Mouse (Mus musculus): Measurements from ENCODE around the gene Cdk12.

Gene Cdk12

DNA sequence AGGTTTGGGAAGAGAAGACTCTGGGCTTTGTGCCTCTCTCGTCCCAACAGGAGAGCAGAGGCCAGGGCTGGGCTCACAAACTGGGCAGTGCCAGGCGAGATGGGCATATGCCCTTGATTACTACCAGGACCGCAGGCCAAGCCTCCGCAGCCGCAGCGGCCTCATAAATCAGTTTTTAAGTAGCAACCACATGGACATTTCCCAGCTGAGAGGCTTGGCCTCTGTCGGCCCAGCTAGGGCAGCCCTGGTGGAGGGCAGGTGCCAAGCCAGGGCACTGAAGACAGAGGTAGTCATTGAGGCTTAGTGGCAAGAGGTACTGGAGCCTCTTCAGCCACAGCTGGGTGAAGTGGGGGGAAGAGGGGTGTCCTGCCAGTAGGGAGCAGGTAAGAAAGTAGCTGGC lies 114.6 kb downstream of the Cdk12 start:
- no peak for DNase-seq (ENCODE audit: low spot score in 2 of 2)

DNA sequence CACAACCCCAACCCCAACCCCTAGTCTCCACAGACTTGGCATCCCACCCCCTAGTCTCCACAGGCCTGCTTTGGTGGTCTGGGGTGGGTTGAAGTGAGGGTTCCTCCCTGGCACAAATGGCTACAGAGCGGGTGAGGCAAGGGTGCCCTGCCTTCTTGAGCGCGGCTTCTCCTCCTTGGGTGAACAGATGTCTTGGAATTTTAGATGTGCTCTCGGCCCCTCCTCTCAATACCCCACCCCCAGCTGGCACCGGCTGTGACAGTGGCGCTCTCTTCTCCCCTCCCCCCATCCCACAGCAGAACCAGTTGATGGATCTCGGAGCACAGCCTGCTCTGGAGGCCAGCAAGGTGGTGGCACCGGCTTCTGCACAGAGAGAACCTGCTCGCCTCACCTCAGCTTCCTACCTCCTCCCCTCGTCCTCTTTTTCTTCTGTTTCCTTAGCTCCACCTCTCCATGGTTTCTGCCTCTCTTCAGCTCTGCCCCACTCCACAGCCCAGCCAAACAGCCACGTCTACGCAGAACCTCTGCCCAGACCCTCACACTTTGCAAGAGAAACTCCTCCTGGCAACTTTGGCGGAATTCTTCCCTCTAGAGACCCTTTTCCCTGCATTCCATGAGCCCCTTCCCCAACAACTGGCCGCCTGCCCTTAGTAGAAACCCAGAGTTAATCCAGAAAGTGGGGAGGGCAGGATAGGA lies 115.7 kb downstream of the Cdk12 start:
- no peak for DNase-seq (ENCODE audit: low spot score in 2 of 2)

DNA sequence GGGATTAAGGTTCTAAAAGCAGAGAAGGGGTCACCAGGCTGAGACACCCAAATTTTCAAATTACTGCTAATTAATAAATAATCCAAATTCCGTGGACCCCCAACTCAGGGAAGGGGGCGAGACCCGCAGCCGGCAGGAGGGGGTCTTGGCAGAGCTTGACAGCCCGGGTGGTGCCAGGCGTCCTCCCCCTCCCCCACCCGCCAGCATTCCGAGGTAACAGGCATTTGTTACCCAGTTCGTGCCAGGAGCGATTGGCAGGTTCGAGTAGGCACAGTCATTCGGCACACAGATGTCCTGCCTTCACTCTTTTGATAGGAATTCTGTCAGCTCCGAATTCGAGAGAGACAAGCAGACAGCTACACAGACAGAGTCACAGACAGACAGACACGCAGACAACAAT lies 116.3 kb downstream of the Cdk12 start:
- DNase-seq (ENCODE audit: low spot score in 2 of 2) = no peak

DNA sequence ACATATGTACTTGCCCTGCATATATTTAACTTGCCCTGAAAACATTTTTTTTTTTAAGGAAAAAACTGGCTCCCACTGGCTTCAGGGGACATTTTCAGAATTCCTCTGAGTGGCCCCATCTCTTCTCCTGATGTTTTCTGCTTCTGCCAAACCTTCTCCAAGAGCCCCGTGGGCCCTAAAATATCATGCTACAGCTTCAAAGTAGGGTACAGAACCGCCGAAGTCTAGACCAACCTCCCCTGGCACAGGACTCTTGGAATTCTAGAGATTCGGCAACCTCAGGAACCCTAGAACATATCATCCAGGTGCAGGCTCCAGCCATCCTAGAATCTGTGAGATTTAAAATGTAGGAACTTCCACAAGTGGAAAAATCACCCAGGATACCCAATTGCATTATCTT lies 116.7 kb downstream of the Cdk12 start:
- DNase-seq (ENCODE audit: low spot score in 2 of 2) = no peak

DNA sequence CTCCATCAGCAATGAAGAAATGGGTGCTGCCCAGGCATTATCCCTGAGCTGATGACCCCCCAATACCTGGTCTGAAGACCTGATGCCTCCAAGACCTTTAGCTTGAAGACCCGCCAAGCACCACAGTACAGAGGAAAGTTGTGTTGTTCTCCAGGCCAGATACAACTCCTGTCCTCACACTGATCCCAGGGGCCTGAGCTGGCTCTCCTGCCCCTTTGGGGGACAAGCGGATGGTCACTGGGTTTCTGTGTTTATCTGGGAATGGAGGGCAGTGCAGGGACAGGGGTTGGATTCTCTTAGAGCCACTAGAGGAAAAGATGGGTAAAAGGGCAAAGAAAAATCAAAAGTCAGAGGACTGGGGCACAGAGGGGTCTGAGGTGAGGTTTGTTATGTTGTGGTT lies 117.1 kb downstream of the Cdk12 start:
- DNase-seq (ENCODE audit: low spot score in 2 of 2) = no peak

DNA sequence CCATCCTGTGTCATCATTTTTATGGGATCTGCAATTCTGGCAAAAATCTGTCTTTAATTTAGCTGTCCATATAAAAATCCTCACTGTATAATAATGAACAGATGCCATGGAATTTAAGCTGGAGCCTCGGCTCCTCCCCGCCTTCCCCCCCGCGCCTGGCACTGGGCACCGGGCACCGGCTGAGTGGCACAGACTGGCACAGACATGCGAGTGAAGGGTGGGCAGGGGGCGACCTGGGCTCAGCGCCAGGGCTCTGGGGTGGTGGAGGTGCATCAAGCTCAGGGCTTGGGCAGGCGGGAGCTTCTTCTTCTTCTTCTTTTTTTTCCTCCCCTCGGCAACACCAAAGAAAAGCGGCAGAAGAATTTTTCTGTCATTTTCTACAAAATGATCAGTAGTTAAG lies 117.5 kb downstream of the Cdk12 start:
- no peak for DNase-seq (ENCODE audit: low spot score in 2 of 2)

DNA sequence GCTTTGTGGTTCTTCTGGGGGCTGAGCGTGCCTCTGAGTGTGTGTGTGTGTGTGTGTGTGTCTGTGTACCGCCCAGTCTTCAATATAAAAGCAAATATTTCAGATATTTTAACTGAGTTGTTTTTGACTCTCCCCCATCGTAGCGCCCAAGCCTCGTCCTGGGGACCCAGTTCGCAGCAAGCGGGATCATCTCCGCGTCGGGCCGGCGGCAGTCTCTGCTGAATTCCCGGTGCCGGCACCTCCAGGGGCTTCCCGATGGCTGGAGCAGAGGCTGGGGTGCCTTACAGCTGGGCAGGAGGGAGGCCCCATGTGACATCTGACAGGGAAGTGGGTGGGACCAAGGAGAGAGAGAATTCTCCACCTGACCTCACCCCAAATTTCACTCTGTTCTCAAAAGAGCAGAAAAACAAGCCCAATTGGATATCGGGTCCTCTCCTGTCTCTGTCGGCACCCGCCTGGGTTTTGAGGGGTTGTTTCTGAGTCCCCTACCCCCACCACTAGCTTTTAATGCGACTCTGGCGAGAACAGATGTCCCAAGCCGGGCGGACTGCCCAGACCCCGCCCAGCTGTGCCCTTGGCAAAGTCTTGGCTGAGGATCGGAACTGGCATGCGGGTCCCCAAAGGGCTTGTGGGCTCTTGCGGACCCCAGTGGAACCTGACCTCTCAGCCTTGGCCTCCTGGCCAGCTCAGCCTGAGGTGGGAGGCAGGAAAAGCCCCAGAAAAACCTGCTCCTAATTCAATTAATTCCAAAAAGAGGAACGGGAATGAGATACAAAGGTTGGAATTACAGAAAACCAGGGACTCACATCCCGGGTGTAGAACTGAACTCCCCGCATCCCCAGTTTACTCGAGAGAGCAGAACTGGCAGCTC lies 118.2 kb downstream of the Cdk12 start:
- DNase-seq (ENCODE audit: low spot score in 2 of 2) = no peak

DNA sequence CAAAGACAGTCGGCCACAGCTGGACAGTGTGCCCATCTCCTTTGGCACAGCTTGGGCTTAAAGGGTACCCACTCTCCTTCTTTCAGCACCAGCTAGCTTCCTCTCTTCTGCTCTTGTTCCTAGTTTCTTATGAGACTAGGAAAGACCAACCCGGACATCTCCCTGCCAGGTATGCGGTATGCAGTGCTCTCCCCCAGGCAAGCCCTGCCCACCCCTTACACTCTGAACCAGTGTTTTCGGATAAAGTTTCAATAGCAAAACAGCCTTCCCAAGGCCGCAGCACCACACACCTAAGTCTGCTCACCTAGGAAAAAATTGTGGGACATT lies 118.8 kb downstream of the Cdk12 start:
- DNase-seq (ENCODE audit: low spot score in 2 of 2) = no peak

DNA sequence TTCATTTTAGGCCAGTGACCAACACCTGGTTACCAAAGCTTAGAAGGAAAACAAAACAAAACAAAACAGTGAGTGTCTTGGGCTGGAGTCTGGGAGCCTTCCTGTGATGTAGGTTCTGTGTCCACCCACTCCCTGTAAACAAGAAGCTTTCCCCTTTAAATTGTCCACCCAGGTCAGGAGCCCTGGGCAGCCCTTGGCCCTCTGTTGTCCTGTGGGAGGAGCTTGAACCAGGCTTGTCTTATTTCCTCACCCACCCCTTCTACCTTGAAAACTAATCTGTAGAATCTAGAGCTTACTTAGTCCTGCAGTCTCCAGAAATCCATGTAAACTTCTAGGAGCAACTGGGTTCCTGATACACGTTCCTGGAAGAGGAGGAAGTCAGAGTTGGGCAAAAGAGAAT lies 119.3 kb downstream of the Cdk12 start:
- no peak for DNase-seq (ENCODE audit: low spot score in 2 of 2)

DNA sequence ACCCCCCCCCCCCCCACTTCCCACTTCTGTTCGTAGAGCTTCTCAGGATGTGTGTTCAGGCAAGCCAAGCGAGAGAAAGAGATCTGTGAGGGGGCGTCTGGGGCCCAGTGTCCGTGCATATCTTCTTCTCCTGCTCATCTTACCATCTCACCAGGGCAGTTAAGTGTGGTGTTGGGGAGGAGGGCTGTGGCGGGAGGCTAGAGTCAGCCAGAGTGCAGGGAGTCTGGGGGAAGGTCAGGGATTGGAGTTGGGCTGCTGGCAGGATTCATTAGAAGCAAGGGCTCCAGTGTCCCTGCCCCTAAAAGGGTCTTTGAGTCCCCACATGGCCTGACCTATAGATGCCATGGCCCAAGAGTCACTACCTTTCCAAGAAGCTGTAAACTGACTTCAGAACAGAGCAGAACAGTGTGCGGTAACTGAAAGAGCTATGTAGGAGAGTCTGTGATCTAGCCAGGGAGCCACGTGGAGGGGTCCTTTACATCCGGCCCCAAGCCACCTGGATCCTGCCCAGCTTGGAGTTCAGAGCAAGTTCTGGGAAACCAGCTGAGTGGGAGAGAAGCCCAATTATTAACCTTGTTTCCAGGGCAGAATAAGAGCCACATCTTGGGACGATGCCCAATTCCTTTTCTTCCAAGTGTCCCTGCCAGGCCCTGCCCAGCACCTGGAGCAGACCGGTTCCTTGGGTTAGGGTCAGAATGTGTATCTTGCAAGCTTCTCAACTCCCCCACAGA lies 120.4 kb downstream of the Cdk12 start:
- no peak for DNase-seq (ENCODE audit: low spot score in 2 of 2)

DNA sequence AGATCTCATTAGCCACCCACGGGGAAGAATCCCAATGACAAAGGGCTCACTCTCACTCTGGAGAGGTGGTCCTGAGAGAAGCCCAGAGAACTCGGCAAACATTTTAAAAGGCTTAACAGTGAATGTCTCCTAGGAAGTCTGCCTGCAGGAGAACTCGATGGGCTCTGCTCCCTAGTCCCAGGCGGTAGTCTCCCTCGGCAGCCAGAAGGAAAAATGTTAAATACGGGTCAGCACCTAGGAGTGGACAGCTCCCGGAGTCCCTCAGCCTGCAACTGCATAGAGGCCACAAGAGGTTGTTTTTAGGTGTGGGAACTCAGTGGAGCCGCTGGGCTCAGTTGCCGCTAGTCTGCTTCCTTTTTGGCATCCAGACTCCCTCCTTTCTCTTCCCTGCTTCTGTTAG lies 121.1 kb downstream of the Cdk12 start:
- DNase-seq (ENCODE audit: low spot score in 2 of 2) = no peak

DNA sequence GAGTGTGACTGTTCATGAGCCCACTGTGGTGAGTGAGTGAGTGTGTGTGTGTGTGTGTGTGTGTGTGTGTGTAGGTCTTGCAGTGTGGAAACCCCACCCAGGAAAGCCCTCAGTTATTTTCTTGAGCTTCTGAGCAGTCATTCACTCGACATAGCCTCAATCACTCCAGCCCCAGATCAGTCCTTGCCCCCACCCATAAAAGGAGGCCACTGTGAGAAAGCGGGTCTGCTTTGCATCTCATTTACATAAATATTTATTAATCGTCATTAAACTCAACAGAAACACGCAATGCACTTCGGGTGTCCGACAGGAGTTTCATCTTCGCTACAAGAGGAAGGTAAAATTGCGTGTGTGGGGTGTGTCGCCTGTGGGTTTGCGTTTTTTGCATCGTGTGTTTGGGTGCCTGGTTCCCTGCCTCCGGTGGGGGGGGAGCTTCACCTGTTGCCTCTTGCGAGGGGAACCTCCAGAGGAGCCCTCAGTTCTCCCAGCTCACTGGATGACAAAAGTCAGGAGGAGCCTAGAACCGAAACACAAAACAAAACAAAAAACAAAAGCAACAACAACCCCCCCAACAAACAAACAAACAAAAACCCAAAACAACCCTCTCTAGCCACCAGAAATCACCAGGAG lies 122.4 kb downstream of the Cdk12 start:
- DNase-seq (ENCODE audit: low spot score in 2 of 2) = no peak

DNA sequence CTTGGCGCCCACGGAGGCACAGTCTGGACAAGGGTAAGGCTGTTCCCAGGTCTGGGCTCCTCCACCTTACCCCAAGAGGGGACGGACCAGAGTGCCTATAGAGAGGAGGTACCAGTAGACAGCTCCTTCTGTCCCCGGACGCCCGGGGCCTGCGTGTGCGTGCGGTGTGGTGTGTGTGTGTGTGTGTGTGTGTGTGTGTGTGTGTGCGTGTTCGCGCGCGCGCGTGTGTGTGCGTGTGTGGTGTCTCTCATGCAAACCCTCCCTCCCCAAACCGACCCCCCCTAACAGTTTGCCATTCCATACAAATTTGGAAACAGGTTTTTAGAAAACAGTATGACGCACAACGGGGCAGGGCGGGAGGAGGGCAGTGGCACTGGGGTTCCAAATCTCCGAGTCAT lies 123.0 kb downstream of the Cdk12 start:
- DNase-seq (ENCODE audit: low spot score in 2 of 2) = no peak

DNA sequence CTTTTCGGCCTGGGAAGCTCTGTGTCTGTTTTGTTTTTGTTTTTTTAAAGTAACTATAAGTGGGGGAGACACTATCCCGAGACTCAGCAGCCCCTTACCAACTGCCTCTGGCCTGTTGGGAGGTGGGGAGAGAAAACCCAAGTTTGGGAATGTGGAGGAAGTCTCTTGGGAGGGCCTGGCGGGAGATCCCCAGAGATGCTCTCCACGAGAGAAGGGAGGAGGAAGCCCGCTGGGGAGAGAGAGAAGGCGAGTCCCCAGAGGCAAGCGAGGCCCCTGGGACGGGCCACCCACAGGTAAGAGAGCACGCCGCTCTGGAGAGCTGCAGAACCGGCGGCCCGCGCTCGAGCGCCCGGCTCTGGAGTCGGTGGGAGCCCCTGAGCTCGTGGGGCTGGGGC lies 123.9 kb downstream of the Cdk12 start:
- no peak for DNase-seq (ENCODE audit: low spot score in 2 of 2)

DNA sequence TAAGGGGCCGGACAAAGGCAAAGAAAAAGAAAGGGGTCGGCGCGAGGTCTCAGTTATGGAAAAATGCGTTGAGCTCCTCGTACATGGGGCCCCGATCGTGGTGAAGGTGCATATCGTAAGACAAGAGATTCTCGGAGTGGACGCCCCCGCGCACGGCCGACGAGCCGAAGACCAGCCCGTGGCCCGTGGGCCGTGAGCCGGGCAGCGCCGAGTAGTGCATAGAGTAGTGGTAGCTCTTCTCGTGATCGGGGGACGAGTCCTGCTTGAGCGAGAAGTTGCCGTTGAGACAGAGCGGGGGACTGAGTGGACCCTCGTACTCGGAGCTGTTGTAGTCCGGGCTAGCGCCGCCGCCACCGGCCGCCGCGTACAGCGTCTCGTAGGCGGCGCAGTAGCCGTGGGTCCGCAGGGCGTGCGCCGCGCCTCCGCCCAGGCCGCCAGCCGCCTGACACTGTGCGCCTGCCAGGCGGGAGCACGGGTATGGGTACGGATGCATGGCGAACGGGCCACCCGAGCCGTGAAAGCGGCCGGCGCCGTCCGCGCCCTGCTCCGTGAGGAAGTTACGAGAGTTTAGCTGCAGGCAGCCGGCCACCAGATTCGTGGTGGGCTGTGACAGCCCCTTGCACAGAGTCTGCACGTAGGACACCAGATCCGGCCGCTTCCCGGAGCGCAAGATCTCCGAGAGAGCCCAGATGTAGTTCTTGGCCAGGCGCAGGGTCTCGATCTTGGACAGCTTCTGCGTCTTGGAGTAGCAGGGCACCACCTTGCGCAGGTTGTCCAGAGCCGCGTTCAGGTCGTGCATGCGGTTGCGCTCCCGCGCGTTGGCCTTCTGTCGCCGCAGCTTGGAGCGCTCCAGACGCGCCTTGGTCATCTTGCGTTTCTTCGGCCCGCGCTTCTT lies 124.5 kb downstream of the Cdk12 start:
- DNase-seq (ENCODE audit: low spot score in 2 of 2) = no peak

DNA sequence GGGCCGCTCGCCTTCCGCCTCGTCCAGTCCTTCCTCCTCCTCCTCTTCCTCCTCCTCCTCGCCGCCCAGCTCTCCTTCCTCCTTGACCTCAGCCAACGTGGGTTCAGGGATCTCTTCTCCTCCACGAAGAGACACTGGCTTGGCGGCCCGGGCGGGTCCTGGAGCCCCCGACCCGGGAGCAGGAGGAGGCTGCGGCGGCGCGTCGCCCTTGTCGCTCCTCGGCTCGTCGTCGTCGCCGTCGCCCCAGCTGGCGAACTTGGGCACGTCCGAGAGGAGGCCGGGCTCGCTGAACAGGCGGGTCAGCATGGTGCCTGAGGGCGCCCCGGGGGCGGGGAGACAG lies 125.1 kb downstream of the Cdk12 start:
- no peak for DNase-seq (ENCODE audit: low spot score in 2 of 2)
